Mouse (Mus musculus) liver, adult 2 months (tissue): ENCODE measurements around the gene Zfp113.

ENCODE experiments used
- CTCF ChIP-seq: fragments of 200-500 bp; IDR thresholded peaks from 2 replicates; pipeline ENCODE4 v1.5.1; 2011; ENCODE audit warnings: low read depth, low read length, control low read depth
- POLR2A ChIP-seq: fragments of 200-500 bp; IDR thresholded peaks from 2 replicates; pipeline ENCODE4 v1.6.1; 2011; ENCODE audit warnings: low read length, control low read depth; ENCODE audit not compliant: insufficient read depth; ENCODE audit errors: extremely low read depth

- TF ChIP-seq CTCF, result no peak
- no peak for TF ChIP-seq POLR2A
Measured at GRCm38 (mm10) chr5:138163610-138164009, 8.1 kb upstream of the Zfp113 start.
